Mouse (Mus musculus) duodenum, adult 2 months (tissue): ENCODE measurements around the gene Krtap20-2. TPM values are rescaled to one million over a fixed set of nuclear protein-coding genes. Genes with fewer than 3 reads are reported as not detected.

Experiments used
- polyA plus RNA-seq: library from polyadenylated mRNA; depleted of rRNA; stranded (reverse); fragments of >200 nt; gene quantifications from 2 replicates; pipeline ENCODE4 v1.2.3, GENCODE M21; 2012; ENCODE audit warnings: low replicate concordance; rRNA removed

The Krtap20-2 gene
- polyA plus RNA-seq, result not detected in 2 replicates

GRCm38 (mm10) chr16:89205561-89205960 lies at the start of gene Krtap20-2:
Gene Krtap20-2, plus strand, starts transcription at chr16:89205861.

GRCm38 (mm10) chr16:89157652-89158051 lies 48.0 kb upstream of the Krtap20-2 start, which contains the start of gene Gm9789:
Gene Gm9789, plus strand, starts transcription at chr16:89157952.

DNA sequence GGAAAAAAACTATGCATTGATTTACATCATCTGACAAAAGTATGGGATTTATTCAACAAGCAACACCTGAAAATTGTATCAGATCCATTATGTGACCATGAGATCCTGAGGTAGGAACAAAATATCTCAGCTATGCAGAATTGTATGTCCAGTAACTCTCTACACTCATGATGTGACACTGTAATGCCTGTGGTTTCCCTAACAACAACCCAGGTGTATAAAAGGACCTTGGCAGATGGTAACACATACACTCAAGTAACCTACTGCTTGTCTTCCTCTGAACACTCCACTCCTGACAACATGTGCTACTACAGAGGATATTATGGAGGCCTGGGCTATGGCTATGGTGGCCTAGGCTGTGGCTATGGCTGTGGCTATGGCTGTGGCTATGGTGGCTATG lies 36.5 kb upstream of the Krtap20-2 start, which contains the start of gene Gm7735:
Gene Gm7735, plus strand, starts transcription at position 301 of the 400 bp plus-strand sequence.

DNA sequence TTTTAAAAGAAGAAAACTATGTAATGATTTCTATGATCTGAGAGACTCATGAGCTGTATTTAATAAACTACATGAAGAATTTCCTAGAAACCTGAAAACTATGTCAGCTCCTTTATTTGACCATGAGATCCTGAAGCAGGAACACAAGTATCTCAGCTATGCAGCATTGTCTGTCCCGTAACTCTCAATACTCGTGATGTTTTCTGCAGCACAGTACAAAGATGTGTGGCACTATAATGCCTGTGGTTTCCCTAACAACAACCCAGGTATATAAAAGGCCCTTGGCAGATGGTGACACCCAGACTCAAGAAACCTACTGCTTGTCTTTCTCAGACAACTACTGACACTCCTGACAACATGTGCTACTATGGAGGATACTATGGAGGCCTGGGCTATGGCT lies 31.2 kb upstream of the Krtap20-2 start, which contains the start of gene 1110057P08Rik:
Gene 1110057P08Rik, plus strand, starts transcription at position 301 of the 400 bp plus-strand sequence.

Other genes with a start within 250 kb of the Krtap20-2 start
- not detected in 2 replicates for gene Krtap16-3, start 243.0 kb upstream of the Krtap20-2 start, polyA plus RNA-seq
- gene Krtap22-2, start 195.1 kb upstream of the Krtap20-2 start, polyA plus RNA-seq, result not detected in 2 replicates
- not detected in 2 replicates for gene Gm10229, start 190.6 kb upstream of the Krtap20-2 start, polyA plus RNA-seq
- not detected in 2 replicates for gene Krtap6-1, start 174.2 kb upstream of the Krtap20-2 start, polyA plus RNA-seq
- gene Gm10228, start 164.4 kb upstream of the Krtap20-2 start, polyA plus RNA-seq, result not detected in 2 replicates
- not detected in 2 replicates for gene Krtap6-5, start 158.0 kb upstream of the Krtap20-2 start, polyA plus RNA-seq
- gene 1110025L11Rik, start 141.9 kb upstream of the Krtap20-2 start, polyA plus RNA-seq, result not detected in 2 replicates
- not detected in 2 replicates for gene Krtap6-3, start 121.8 kb upstream of the Krtap20-2 start, polyA plus RNA-seq
- gene Gm6358, start 65.0 kb upstream of the Krtap20-2 start, polyA plus RNA-seq, result not detected in 2 replicates
- gene Gm10061, start 54.8 kb upstream of the Krtap20-2 start, polyA plus RNA-seq, result not detected in 2 replicates
- not detected in 2 replicates for gene Gm9789, start 47.9 kb upstream of the Krtap20-2 start, polyA plus RNA-seq
- gene Gm7735, start 36.4 kb upstream of the Krtap20-2 start, polyA plus RNA-seq, result not detected in 2 replicates
- gene 1110057P08Rik, start 31.1 kb upstream of the Krtap20-2 start, polyA plus RNA-seq, result not detected in 2 replicates
- not detected in 2 replicates for gene Krtap21-1, start 198.0 kb downstream of the Krtap20-2 start, polyA plus RNA-seq
- not detected in 2 replicates for gene Krtap6-2, start 214.2 kb downstream of the Krtap20-2 start, polyA plus RNA-seq